Mouse (Mus musculus) gastrocnemius, adult 2 months (tissue): Measurements from ENCODE around the gene Snx12. TPM values are rescaled to one million over a fixed set of nuclear protein-coding genes. Genes with fewer than 3 reads are reported as not detected.
"Not testable (repeated sequence)": the region's sequence is repeated elsewhere in the genome, so short reads cannot be mapped to it uniquely, and the experiment has no call there.

Experiments
- DNase-seq: peaks from one replicate; pipeline ENCODE4 v3.0.0; 2022
- H3K27ac ChIP-seq: fragments of 200-600 bp; 2 replicates; pipeline ENCODE4 v1.8.1; 2022; ENCODE audit warnings: mild to moderate bottlenecking
- H3K4me3 ChIP-seq: fragments of 200-600 bp; 2 replicates; pipeline ENCODE4 v1.8.1; 2022; ENCODE audit warnings: mild to moderate bottlenecking, moderate library complexity
- CTCF ChIP-seq: fragments of 200-600 bp; IDR thresholded peaks from 2 replicates; pipeline ENCODE4 v1.8.1; 2022; ENCODE audit warnings: antibody characterized with exemption, mild to moderate bottlenecking, moderate library complexity
- intact Hi-C: fragments of 180-260 bp; cut with DNase I; formaldehyde crosslinking; loops from one replicate; pipeline ENCODE4 v1.15.1; 2025
- total RNA-seq, 2 experiments: library from RNA; stranded (reverse); gene quantifications; 2 replicates each; pipeline ENCODE4 v1.2.3; 2021

Gene Snx12
- total RNA-seq, 2 experiments from 2014 or later, result 27.3 to 29.5 TPM

- DNase-seq, result no peak
- no peak overlapping the region for H3K4me3 ChIP-seq
- intact Hi-C loops, result no loop called here
- TF ChIP-seq CTCF, result no peak
- H3K27ac ChIP-seq, result no peak overlapping the region
Observed at GRCm38 (mm10) chrX:101126474-101126955, 95.8 kb downstream of the Snx12 start.

GRCm38 (mm10) chrX:101120546-101120945 lies 101.8 kb downstream of the Snx12 start:
- Histone ChIP-seq H3K4me3 (no peak overlapping the region), H3K27ac (no peak overlapping the region)
- intact Hi-C loops, result no loop called here
- peak; percentile 21; the same call in 1 of the 2 replicates for TF ChIP-seq CTCF
- DNase-seq, result no peak

- intact Hi-C loops, result no loop called here
- TF ChIP-seq CTCF, result no peak
- no peak for DNase-seq
- Histone ChIP-seq H3K27ac (no peak within 1 kb of the TSS), H3K4me3 (no peak within 1 kb of the TSS)
Observed at GRCm38 (mm10) chrX:101085920-101086319, 136.4 kb downstream of the Snx12 start, which contains the start of gene Slc7a3. Gene Slc7a3, minus strand, starts transcription at chrX:101086020.

- DNase-seq, intact Hi-C loops, H3K27ac ChIP-seq, H3K4me3 ChIP-seq: not testable (repeated sequence)
Observed at GRCm38 (mm10) chrX:101085211-101085610, 137.2 kb downstream of the Snx12 start.

- no peak for TF ChIP-seq CTCF
- intact Hi-C loops, result no loop called here
- no peak overlapping the region for H3K27ac ChIP-seq
- no peak overlapping the region for H3K4me3 ChIP-seq
- DNase-seq, result no peak
Observed at GRCm38 (mm10) chrX:101084192-101084591, 138.2 kb downstream of the Snx12 start.

DNA sequence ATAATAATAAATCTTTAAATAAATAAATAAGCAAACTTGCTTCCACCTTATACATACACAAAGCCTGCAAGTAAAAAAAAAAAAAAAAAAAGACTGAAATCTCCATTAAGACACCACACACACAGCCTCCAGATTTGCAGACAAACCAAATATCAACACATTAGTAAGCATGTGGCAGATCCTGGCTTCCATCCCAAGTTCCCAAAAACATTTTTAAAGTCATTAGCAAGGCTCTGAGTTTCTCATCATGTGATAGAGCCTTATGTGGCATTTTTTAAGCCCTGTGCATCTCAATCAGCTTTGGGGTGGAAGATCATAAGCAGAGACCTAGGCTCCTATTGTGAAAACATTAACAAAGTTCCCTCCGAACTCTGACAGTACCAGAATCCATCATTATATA lies 157.1 kb downstream of the Snx12 start:
- no peak for DNase-seq
- Histone ChIP-seq H3K27ac (no peak overlapping the region), H3K4me3 (no peak overlapping the region)
- intact Hi-C loops, result no loop called here
- TF ChIP-seq CTCF, result no peak

- intact Hi-C loops, result no loop called here
- no peak overlapping the region for H3K4me3 ChIP-seq
- no peak for DNase-seq
- H3K27ac ChIP-seq, result no peak overlapping the region
- no peak for TF ChIP-seq CTCF
Observed at GRCm38 (mm10) chrX:101063503-101063902, 158.9 kb downstream of the Snx12 start.

GRCm38 (mm10) chrX:101059541-101059940 lies 162.8 kb downstream of the Snx12 start, which contains the start of gene Tex11:
Gene Tex11, minus strand, starts transcription at chrX:101059667.
- Histone ChIP-seq H3K27ac (no peak within 1 kb of the TSS), H3K4me3 (no peak within 1 kb of the TSS)
- intact Hi-C loops, result no loop called here
- no peak for TF ChIP-seq CTCF
- no peak for DNase-seq

Other genes starting within 250 kb of the Snx12 start
- gene Tex11, start 162.9 kb downstream of the Snx12 start, total RNA-seq, result not detected
- gene Slc7a3, start 136.5 kb downstream of the Snx12 start, total RNA-seq, result not detected
- 100 to 1,000 TPM; 126 to 127 TPM for gene Foxo4, start 32.0 kb upstream of the Snx12 start, total RNA-seq
- gene Gm614, start 41.4 kb upstream of the Snx12 start, total RNA-seq, result not detected
- 1 to 10 TPM; 1.2 to 2.9 TPM for gene Il2rg, start 45.7 kb upstream of the Snx12 start, total RNA-seq
- gene Gm20489, start 46.5 kb upstream of the Snx12 start, total RNA-seq, result not detected
- 10 to 100 TPM; 17.2 to 19.4 TPM for gene Med12, start 51.5 kb upstream of the Snx12 start, total RNA-seq
- under 1 TPM; 0.06 to 0.18 TPM for gene Nlgn3, start 76.6 kb upstream of the Snx12 start, total RNA-seq
- gene Gjb1, start 153.8 kb upstream of the Snx12 start, total RNA-seq, result under 1 TPM; 0.14 to 0.20 TPM
- 10 to 100 TPM in 1 of 2 experiments, 1 to 10 TPM in 1; 9.1 to 10.7 TPM for gene Zmym3, start 198.3 kb upstream of the Snx12 start, total RNA-seq
- 10 to 100 TPM; 40.0 to 42.7 TPM for gene Nono, start 206.8 kb upstream of the Snx12 start, total RNA-seq
- 100 to 1,000 TPM; 121 to 175 TPM for gene Itgb1bp2, start 226.5 kb upstream of the Snx12 start, total RNA-seq